Mouse (Mus musculus) thymus, postnatal 10 days (tissue): ENCODE data around the gene Cd72.

ENCODE experiments used
- DNase-seq, 2 experiments: peaks; one replicate each; pipeline ENCODE4 v3.0.0; 2021; ENCODE audit warnings: low spot score in 2 of 2

Cd72 gene

DNA sequence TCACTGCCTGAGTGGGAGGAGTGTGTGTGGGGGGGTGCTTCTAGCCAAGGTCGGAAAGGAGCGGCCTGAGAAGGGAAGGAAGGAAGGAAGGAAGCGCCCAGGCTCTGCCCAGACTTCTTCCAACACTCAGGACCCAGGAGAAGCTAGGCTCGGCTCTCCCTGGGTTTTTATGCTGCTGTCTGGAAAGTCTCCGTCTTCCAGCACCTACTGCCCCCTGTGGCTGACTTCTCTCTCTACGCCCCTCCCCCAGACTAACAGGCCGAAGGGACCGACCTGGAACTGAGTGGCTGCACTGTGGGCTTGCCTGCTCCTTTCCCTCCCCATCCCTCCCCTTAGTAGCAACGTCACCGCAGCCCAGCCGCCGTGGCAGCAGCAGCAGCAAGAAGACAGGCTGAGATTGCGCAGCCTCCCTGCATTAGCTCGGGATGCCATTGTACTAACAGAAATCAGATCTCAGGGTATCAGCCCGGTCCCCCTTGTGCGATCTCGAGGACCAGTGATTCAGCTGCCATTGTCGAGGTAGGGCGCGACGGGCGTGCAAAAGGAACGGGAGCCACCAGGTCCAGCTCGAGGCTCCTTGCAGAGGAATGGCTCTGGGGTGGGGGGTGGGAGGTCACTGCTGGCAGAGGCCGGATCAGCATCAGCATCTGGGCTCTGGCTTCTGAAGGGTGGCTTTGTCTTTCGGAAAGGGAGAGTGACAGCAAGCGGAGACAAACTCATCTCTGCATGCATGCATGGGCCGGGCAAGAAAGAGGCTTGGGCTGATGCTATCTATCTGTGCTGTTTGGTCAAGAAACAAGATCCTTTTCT lies 48.1 kb downstream of the Cd72 start:
- no peak for DNase-seq

DNA sequence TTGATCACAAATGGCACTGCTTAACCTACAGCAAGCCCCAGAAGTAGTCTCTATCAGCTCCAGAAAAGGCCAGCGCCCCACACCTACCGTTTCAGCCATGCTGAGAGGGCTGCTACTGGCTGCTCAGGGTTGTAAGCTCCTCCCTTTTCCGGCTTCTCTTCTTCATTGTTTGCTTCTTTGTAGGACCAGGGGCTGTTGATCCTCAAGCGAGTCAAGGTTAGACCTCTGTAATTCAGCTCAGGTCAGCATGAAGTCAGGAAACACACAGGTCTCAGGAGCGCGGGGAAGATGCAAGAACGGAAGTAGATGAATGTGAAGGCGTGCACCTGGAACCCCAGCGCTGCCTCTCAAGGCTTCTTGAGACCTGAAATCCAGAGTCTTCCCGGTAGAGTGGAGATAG lies 49.7 kb downstream of the Cd72 start:
- no peak for DNase-seq

DNA sequence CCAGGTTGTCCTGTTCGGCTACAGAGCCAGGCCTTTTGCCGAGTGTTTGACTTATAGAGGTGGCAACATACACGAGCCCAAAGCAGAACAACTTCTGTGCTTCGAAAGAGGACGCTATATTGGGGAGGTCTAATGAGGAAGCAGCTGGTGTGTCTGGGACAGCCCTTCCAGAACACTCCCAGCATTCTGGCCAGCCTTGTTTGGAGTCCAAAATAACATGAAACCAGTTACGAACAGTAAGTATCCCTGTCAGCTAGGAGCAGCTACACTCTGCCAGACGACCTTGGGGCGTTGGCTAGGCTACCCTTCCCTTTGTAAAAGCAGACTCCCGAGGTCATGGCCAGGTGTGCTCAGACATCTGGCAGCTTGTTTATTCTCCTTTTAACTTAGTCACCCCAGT lies 52.2 kb downstream of the Cd72 start:
- no peak for DNase-seq

DNA sequence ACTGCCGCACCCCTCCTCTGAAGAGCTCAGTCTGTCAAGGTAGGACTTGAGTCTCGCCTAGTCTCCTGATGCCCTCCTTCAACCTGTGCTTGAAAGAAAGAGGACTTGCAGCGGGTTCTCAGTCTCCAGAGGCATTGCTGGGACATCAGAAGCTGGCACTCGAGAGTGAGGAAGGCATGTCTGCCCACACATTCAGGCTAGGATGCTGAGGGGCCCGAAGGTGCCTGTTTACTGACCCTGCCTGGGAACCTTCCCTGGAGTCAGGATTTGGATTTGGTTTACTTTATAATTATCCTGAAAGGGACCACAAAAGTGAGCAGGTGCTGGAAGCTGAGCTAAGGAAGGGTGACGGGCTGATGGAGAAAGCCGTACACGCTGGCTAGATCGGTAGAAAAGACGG lies 52.9 kb downstream of the Cd72 start:
- DNase-seq, result no peak

DNA sequence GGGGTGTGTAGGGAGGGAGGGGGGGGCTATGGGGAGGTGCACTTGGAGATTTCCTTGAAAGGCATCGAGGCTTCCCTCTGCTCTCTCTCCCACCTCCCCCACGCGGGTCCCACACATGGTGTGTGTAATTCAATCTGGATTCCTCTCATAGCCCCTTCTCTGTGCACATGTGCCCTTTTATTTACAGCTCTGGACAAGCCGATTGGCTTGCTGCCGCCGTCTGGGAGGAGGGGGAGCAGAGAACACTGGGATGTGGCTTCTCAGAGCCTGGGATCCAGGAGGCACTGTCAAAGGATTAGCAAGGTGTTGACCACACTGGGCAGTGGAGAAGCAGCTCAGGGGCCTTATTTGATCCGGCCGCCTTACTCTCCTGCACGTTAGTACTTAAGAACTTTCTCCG lies 53.5 kb downstream of the Cd72 start:
- no peak for DNase-seq

DNA sequence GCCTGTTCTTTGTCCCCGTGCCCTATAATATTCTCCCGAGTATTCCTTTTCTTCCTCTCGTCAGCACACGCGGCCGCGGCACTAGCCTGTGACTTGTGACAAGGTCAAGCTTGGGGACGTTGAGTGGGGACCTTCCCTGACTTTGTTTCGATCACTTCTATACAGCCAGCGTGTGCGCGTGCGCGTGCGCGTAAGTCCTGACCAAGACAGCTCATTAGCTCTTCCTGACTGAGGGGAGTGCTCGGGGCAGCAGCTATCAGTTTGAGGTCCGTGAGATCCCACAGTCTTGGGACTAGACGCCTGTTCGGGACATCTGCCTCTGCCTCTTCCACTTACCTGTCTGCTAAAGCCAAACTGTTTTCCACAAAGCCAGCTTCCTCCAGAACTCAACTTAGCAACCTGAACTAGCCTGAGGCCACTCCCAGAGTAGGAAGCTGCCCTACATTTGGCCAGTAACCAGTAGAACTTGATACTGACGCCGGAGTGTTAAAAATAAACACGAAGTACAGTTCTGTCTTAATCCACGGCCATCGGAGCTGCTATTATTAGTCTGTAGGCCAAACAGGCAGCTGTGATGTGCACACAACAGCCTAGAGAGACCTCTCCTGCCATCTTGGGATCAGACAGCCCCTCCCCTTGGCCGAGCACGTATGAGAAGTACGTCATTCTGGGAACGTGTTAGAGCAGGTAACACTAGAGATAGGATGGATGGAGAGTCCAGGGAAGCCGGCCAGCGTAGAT lies 54.9 kb downstream of the Cd72 start:
- DNase-seq, result no peak

DNA sequence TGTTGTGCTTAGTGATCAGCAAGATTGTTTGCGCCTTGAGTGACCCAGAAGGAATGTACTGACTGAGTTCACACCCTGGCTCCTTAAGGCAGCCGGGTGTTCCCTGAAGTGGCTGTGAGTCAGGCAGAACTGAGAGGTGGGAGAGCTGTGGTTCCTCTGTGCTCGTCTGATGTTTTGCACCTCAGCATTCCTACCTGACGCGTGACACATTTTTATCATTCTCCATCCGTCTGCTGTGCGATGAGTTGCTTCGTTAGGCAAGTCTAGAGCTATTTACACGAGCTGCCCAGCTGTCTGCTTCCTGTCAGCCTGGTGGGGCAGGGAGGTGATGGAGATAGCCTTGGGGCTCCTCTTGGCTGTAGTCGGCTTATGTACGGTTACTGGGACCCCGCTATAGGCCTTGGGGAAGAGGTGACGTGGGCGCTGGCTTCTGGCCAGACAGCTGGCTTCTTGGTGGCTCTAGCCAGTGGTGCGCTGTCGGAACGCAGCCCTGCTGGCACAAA lies 55.5 kb downstream of the Cd72 start:
- DNase-seq, result no peak

DNA sequence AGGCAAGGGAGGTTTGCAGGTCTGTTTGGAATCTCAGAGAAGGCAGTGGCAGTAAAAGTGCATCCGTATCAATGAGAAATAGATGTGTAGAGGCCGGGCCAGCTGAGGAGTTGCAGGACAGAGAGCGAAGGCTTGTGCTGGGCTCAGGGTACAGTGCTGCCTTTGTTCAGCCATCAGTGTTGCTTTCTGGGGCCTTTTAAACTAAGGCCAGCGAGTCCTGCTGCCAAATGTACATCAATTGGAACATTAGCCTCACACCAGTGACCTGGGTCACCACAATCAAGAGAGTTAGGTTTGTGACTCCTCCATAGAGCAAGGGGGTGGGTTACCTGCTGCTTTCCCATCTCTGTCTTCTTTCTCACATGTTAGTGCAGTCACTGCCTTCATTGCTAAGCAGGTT lies 56.4 kb downstream of the Cd72 start:
- DNase-seq, result no peak
